11 mouse cellular contexts compared by ENCODE assay signal in genomic region chr2:55920294-55920693, GRCm38 (mm10).
DNase-seq lines count a peak whose midpoint lies in the region; ATAC-seq and TF ChIP-seq lines count a peak whose summit lies in the region.
"Had no signal": no experiment of that assay in that cellular context is flagged by ENCODE, and none has a peak within 500 bp of the region (broad histone marks: within the 10 kb centered on the region; RNA-seq: fewer than 3 reads in every experiment).

No protein-coding gene starts in this region.

- DNase-seq in limb, embryonic 14.5 days (ENCODE audit: low spot score), result peak; percentile 8
- DNase-seq in limb, embryonic 10.5 days (ENCODE audit: low spot score), result no peak
- DNase-seq in R1 (ENCODE audit: low read depth, low spot score), result peak; percentile 4
- peak; percentile 51 for DNase-seq in forebrain, postnatal 0 days
- no peak for DNase-seq in adrenal gland, adult 2 months
- no peak for DNase-seq in frontal cortex, postnatal 10 days (ENCODE audit: low spot score in 2 of 2)

- no peak overlapping the region for H3K9ac ChIP-seq in limb, embryonic 14.5 days (ENCODE audit: low read depth, low read length, severe bottlenecking)
- no peak overlapping the region for H3K9ac ChIP-seq in forebrain, postnatal 0 days
- H3K9ac ChIP-seq in neural tube, embryonic 15.5 days (replicated peaks), result no peak overlapping the region
- H3K9ac ChIP-seq: heart, embryonic 12.5 days; kidney, embryonic 15.5 days; limb, embryonic 12.5 days had no signal

- no peaks in the 10 kb centered on the region for H3K27me3 ChIP-seq in limb, embryonic 14.5 days (ENCODE audit: control insufficient read depth, insufficient read depth, low read length)
- no peaks in the 10 kb centered on the region for H3K27me3 ChIP-seq in limb, embryonic 10.5 days (ENCODE audit: low read depth, poor library complexity, severe bottlenecking)
- H3K27me3 ChIP-seq in forebrain, postnatal 0 days (ENCODE audit: insufficient read depth, low read length), result no peaks in the 10 kb centered on the region
- no peaks in the 10 kb centered on the region for H3K27me3 ChIP-seq in neural tube, embryonic 15.5 days (replicated peaks)
- H3K27me3 ChIP-seq: heart, embryonic 12.5 days; kidney, embryonic 15.5 days; limb, embryonic 12.5 days had no signal

- no peak for TF ChIP-seq POLR2A in limb, embryonic 14.5 days (IDR thresholded peaks at IDR 0.05; ENCODE audit: borderline replicate concordance, extremely low read depth, insufficient read depth, insufficient read length)

- no peaks in the 10 kb centered on the region for H3K9me3 ChIP-seq in limb, embryonic 14.5 days (ENCODE audit: control insufficient read depth, low read length)
- H3K9me3 ChIP-seq in limb, embryonic 10.5 days (replicated peaks), result no peaks in the 10 kb centered on the region
- no peaks in the 10 kb centered on the region for H3K9me3 ChIP-seq in forebrain, postnatal 0 days (ENCODE audit: low read length)
- no peaks in the 10 kb centered on the region for H3K9me3 ChIP-seq in neural tube, embryonic 15.5 days (replicated peaks)
- H3K9me3 ChIP-seq: heart, embryonic 12.5 days; kidney, embryonic 15.5 days; limb, embryonic 12.5 days had no signal

- WGBS in limb, embryonic 14.5 days, result 63% methylated on average over 1 of the region's 1 CpGs
- WGBS in limb, embryonic 10.5 days, result 74% methylated on average over 1 of the region's 1 CpGs
- WGBS in forebrain, postnatal 0 days, result 84% methylated on average over 1 of the region's 1 CpGs
- WGBS in neural tube, embryonic 15.5 days, result 83% methylated on average over 1 of the region's 1 CpGs

- H3K4me2 ChIP-seq in limb, embryonic 14.5 days (replicated peaks; ENCODE audit: low read depth, low read length, severe bottlenecking), result no peak overlapping the region
- H3K4me2 ChIP-seq in forebrain, postnatal 0 days (ENCODE audit: low read depth), result no peak overlapping the region
- no peak overlapping the region for H3K4me2 ChIP-seq in neural tube, embryonic 15.5 days
- H3K4me2 ChIP-seq: heart, embryonic 12.5 days; kidney, embryonic 15.5 days; limb, embryonic 12.5 days had no signal

- no peak overlapping the region for H3K4me3 ChIP-seq in limb, embryonic 14.5 days (replicated peaks; ENCODE audit: low read length)
- H3K4me3 ChIP-seq in limb, embryonic 10.5 days, result no peak overlapping the region
- no peak overlapping the region for H3K4me3 ChIP-seq in forebrain, postnatal 0 days (ENCODE audit: low read depth, low read length)
- H3K4me3 ChIP-seq in neural tube, embryonic 15.5 days (replicated peaks), result no peak overlapping the region
- H3K4me3 ChIP-seq: erythroblast, embryonic 14.5 days; heart, embryonic 12.5 days; kidney, embryonic 15.5 days; limb, embryonic 12.5 days had no signal

- no peak for ATAC-seq in limb, embryonic 14.5 days (ENCODE audit: low FRiP score, low read depth)
- ATAC-seq in forebrain, postnatal 0 days, result peak; percentile 84
- ATAC-seq in neural tube, embryonic 15.5 days (ENCODE audit: low FRiP score), result peak; percentile 82; the same call in 1 of the 2 replicates

- H3K36me3 ChIP-seq in limb, embryonic 14.5 days (ENCODE audit: control insufficient read depth, insufficient read depth, low read length), result no peaks in the 10 kb centered on the region
- no peaks in the 10 kb centered on the region for H3K36me3 ChIP-seq in limb, embryonic 10.5 days
- no peaks in the 10 kb centered on the region for H3K36me3 ChIP-seq in forebrain, postnatal 0 days (ENCODE audit: insufficient read depth)
- no peaks in the 10 kb centered on the region for H3K36me3 ChIP-seq in neural tube, embryonic 15.5 days
- H3K36me3 ChIP-seq: heart, embryonic 12.5 days; kidney, embryonic 15.5 days; limb, embryonic 12.5 days had no signal

- H3K27ac ChIP-seq in limb, embryonic 14.5 days (replicated peaks; ENCODE audit: low read depth, low read length), result no peak overlapping the region
- H3K27ac ChIP-seq in limb, embryonic 10.5 days, result no peak overlapping the region
- H3K27ac ChIP-seq in forebrain, postnatal 0 days (ENCODE audit: low read depth, low read length), result no peak overlapping the region
- no peak overlapping the region for H3K27ac ChIP-seq in neural tube, embryonic 15.5 days (replicated peaks)
- H3K27ac ChIP-seq: kidney, embryonic 15.5 days; limb, embryonic 12.5 days had no signal

- TF ChIP-seq CTCF in forebrain, postnatal 0 days (IDR thresholded peaks at IDR 0.05; ENCODE audit: low read depth), result peak; percentile 74

- no peaks in the 10 kb centered on the region for H3K4me1 ChIP-seq in limb, embryonic 14.5 days (ENCODE audit: control insufficient read depth, insufficient read depth, low read length)
- no peaks in the 10 kb centered on the region for H3K4me1 ChIP-seq in limb, embryonic 10.5 days
- H3K4me1 ChIP-seq in forebrain, postnatal 0 days (ENCODE audit: insufficient read depth), result no peaks in the 10 kb centered on the region
- no peaks in the 10 kb centered on the region for H3K4me1 ChIP-seq in neural tube, embryonic 15.5 days
- H3K4me1 ChIP-seq: heart, embryonic 12.5 days; kidney, embryonic 15.5 days; limb, embryonic 12.5 days had no signal

Comparison
In these comparisons a context has a peak if more than half of its experiments do, and no peak if none do; other contexts are left out.
1. DNase-seq: peak in limb, embryonic 14.5 days (single experiment), R1 (single experiment) and forebrain, postnatal 0 days (single experiment); none in limb, embryonic 10.5 days (single experiment), adrenal gland, adult 2 months (single experiment) and frontal cortex, postnatal 10 days (0 of 2).